Mouse (Mus musculus) neural tube, embryonic 10.5 days (tissue): ENCODE results near the gene Mepe.

Experiments
- DNase-seq: peaks from one replicate; pipeline ENCODE4 v3.0.0-alpha.2; 2017; ENCODE audit warnings: low spot score; ENCODE audit errors: extremely low spot score

Gene Mepe

GRCm38 (mm10) chr5:104325029-104325428 lies at the start of gene Mepe:
Gene Mepe, plus strand, starts transcription at chr5:104325329.
- DNase-seq = no peak

- DNase-seq = no peak
These were observed 30.9 kb upstream of the Mepe start for GRCm38 (mm10) chr5:104294201-104294600.

- DNase-seq = no peak
These were observed 26.1 kb upstream of the Mepe start, which contains the start of gene Ibsp for GRCm38 (mm10) chr5:104298994-104299393. Gene Ibsp, plus strand, starts transcription at chr5:104299171.

- no peak for DNase-seq
These were observed 11.1 kb upstream of the Mepe start for GRCm38 (mm10) chr5:104314073-104314472.

GRCm38 (mm10) chr5:104326884-104327283 lies 1.8 kb downstream of the Mepe start:
- DNase-seq = no peak

- DNase-seq = no peak
These were observed 2.3 kb downstream of the Mepe start for GRCm38 (mm10) chr5:104327389-104327788.

DNA sequence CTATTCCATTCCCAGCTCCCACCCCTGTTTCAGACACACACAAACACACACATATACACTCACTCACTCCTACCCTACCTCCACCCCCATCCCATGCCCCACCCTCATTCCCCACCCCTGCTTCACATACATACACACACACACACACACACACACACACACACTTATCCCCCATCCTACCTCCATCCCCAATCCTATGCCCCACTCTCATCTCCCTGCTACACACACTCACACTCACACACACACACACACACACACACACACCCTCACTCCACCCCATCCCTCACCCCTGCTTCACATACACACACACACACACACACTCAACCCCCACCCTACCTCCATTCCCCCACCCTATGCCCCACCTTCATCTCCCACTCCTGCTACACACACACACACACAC lies 2.7 kb downstream of the Mepe start:
- DNase-seq = no peak

DNA sequence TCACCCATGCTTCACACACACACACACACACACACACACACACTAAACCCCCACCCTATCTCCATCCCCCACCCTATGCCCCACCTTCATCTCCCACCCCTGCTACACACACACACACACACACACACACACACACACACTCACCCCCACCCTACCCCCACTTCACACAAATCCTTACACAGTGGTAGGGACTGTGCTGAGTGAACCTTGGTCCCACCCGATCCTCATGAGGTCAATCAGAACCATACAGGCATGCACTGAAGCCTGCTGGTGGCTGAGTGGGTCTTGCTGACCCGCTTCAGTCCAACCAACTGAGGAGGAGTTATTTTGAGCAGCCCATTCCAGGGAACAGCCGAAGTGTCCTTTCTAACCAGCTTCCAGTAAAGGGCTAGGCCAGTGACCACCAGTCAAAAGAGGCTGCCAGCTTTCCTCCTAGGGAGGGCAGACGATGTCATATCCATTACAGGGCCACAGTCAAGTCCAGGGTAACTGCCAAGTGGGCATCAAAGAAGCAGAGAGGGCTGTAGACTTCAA lies 3.3 kb downstream of the Mepe start:
- DNase-seq = no peak

DNA sequence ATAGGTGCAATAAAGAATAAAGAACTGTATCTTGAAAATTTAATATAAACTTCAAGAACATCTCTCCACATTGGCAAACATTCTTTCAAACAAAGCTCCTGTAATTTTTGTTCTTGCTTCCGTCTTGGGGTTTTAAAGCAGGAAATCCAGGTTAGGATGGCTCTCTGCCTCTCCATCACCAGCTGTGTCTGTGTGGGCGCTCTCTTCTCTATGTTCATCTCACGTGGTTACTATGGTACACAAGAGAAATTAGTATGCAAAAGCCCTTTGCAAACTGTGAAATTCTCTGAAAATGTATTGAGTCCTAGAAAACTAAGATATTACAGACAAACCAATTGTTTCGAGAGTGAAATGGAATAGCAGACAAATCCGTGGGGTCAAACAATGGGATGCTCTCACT lies 4.3 kb downstream of the Mepe start:
- no peak for DNase-seq

GRCm38 (mm10) chr5:104330088-104330487 lies 5.0 kb downstream of the Mepe start:
- no peak for DNase-seq

- no peak for DNase-seq
These were observed 7.2 kb downstream of the Mepe start for GRCm38 (mm10) chr5:104332296-104332695.

DNA sequence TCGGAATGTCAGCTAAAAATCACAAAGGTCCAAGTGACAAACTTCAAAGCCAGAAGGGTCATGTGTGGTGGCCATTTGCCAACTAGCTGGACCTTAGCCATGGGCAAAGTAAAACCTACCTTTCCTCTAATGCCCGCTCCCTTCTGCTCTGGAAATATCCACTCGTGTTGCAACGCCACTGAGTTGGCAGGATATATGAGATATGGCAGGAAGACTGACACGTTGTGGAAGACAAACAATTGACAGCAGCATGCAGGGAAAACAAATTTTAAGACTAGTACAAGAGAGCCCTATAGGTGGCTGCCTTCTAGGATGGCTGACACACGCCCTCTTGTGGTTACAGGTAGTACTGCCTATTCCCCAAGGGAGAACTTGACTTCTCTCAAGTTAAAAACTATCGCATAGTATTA lies 8.1 kb downstream of the Mepe start:
- peak; percentile 52 for DNase-seq

- no peak for DNase-seq
These were observed 8.5 kb downstream of the Mepe start for GRCm38 (mm10) chr5:104333643-104334042.

DNA sequence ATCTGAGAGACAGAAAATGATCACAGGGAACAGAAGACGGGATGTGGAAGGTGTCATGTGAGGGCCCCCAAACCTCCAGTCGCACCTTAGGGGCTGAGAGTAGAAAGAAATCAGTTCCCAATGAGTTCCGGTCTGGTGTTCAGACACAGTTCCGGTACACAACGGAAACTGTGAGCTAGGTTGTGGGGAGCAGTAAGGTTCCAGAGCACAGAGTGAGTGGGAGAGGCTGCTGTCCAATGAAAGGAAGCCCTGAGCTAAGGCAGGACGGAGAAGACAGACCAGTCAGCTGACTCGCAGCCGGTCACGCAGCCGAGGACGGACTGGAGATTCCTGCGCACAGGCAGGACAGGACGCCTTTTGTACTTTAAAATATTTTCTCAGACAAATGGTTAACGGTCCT lies 9.4 kb downstream of the Mepe start:
- DNase-seq = no peak

- DNase-seq = no peak
These were observed 10.8 kb downstream of the Mepe start for GRCm38 (mm10) chr5:104335962-104336361.

GRCm38 (mm10) chr5:104337491-104337890 lies 12.4 kb downstream of the Mepe start:
- no peak for DNase-seq

DNA sequence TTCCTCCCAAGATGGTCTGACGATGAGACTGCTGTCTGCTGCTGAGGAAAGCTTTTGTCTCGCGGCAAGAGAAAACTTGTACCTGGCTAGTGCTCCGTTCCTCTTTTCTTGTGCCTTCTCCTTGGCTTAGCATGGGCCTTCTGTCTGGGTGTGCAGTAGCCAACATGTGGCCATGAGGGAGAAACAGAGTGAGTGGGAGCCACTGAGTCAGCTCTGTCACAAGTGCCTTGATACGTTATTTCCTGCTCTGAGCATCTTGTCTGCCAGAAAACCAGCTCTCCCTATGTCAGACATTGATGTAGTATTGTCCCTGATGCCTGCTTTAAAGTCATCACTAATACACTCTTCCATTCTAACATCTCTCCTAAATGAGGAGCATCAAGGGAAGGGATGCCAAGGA lies 13.9 kb downstream of the Mepe start:
- DNase-seq = no peak

DNA sequence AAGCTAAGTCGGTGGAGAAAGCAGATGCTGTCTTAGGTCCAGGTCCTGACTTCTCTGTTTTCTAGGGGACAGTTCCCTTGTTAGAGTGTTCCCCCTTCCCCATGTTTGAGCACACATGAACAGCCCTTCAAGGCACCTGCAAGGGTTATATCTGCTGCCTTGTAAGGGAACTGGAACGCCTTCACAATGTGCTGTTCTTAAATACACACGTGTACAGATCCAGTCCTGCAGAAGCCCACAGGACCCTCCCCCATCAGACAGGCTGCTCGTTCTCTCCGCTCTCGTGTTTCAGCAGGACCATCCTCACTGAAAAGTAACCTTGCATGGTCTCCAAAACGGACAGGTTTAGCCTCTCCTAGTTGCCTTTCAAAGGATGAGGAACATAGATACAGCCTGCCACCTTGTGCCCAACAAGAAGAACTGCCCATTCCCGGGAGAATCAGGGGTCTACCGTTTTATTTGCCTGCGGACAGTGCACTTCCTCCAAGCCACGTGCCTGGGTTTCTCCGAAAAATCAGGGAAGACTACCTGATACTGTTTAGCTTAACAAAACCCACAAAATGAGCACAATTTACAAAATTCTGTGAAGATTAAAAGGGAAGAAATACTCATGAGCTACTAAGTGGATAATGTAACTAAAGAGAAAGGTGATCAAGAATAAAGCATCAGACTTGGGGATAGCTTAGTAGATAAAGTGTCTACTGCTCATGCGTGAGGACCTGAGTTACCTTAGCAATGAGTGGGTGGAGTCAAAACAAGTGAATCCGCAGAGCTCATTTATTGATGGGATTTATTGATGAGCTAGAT lies 14.8 kb downstream of the Mepe start:
- peak; percentile 53 for DNase-seq

DNA sequence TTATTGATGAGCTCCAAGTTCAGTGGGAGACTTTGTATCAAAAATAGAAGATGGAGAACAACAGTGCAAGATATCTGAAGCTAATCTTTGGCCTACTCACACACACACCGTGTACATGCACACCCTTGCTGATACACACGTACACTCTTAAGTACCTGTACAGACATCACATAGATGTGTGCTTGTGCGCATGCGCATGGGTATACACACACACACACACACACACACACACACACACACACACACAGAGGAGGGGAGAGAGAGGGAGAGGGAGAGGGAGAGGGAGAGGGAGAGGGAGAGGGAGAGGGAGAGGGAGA lies 15.3 kb downstream of the Mepe start:
- DNase-seq = no peak

DNA sequence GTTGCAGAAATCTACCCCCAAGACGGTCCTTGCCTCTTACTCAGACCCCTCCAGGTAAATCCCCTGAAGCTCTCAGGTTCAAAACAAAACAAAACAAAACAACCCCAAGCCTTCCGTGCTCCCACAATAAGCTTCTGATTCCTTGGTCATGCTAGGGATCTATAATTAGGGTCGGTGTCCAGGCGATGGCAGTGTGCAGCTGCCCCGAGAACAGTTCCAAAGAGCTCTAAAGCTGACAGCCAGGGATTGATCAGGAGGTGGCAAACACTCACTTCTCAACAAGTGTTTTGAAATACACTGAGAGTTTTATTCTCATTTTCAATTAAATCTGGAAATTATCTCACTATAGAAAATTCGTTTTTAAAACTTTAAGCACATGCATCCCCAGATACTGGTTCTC lies 17.8 kb downstream of the Mepe start:
- DNase-seq = no peak

- DNase-seq = no peak
These were observed 19.6 kb downstream of the Mepe start for GRCm38 (mm10) chr5:104344526-104345240.

DNA sequence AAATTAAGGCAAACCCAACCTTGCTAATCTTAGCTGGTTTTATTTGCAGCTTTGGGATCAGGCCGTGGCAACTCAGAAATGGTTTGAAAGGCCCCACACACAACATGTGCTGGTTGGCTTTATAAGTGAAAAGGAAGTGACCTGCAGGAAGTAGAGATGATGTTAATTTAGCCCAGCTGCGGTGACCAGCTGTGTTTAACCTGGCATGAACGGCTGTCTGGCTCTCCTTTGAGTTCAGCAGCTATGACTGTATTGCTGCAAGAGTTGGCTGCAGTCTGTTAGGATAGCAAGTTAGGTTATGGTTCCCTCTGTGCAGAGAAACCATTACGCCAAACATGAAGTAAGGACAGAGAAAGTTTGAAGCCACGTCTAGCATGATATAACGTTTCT lies 20.1 kb downstream of the Mepe start:
- no peak for DNase-seq

GRCm38 (mm10) chr5:104351041-104351440 lies 25.9 kb downstream of the Mepe start:
- peak; percentile 4 for DNase-seq
